Mouse (Mus musculus) small intestine, adult 2 months (tissue): ENCODE results near the gene Olfr694. TPM values are rescaled to one million over a fixed set of nuclear protein-coding genes. Genes with fewer than 3 reads are reported as not detected.

Source experiments
- H3K27ac ChIP-seq: fragments of 200-500 bp; 2 replicates; pipeline ENCODE4 v1.5.1; 2012; ENCODE audit warnings: low read depth, low read length, control low read depth, inconsistent platforms; ENCODE audit not compliant: insufficient read depth
- H3K27me3 ChIP-seq: fragments of 200-500 bp; 2 replicates; pipeline ENCODE4 v1.6.1; 2012; ENCODE audit warnings: mild to moderate bottlenecking, moderate library complexity, low read length, inconsistent platforms; ENCODE audit not compliant: control insufficient read depth, insufficient read depth
- H3K36me3 ChIP-seq: fragments of 200-500 bp; 2 replicates; pipeline ENCODE4 v1.6.1; 2012; ENCODE audit warnings: mild to moderate bottlenecking, low read length, control low read depth, inconsistent platforms; ENCODE audit not compliant: control insufficient read depth, insufficient read depth
- H3K4me1 ChIP-seq: fragments of 200-500 bp; 2 replicates; pipeline ENCODE4 v1.6.1; 2012; ENCODE audit warnings: low read length, inconsistent platforms, mixed read lengths; ENCODE audit not compliant: control insufficient read depth, insufficient read depth, insufficient read length
- H3K4me3 ChIP-seq: fragments of 200-500 bp; 2 replicates; pipeline ENCODE4 v1.5.1; 2012; ENCODE audit warnings: low read depth, mild to moderate bottlenecking, control low read depth, inconsistent platforms, low read length, moderate library complexity
- CTCF ChIP-seq: fragments of 200-500 bp; IDR thresholded peaks from 2 replicates; pipeline ENCODE4 v1.5.1; 2012; ENCODE audit warnings: low read depth, mild to moderate bottlenecking, control low read depth, inconsistent platforms, low read length, moderate library complexity, mixed read lengths; ENCODE audit not compliant: insufficient replicate concordance, insufficient read length; ENCODE audit errors: extremely low read depth
- POLR2A ChIP-seq: fragments of 200-500 bp; IDR thresholded peaks from 2 replicates; pipeline ENCODE4 v1.6.1; 2012; ENCODE audit warnings: low read depth, mild to moderate bottlenecking, control low read depth, inconsistent platforms, low read length, moderate library complexity
- WGBS: fragments of 180-500 bp; shearing (Covaris S2); methylation state at CpG from one replicate; pipeline ENCODE4 v1.1.7; 2018; 5-methylcytosine and 5-hydroxymethylcytosine counted together
- polyA plus RNA-seq: library from polyadenylated mRNA; depleted of rRNA; stranded (reverse); fragments of >200 nt; gene quantifications from 2 replicates; pipeline ENCODE4 v1.2.3, GENCODE M21; 2012; rRNA removed

The Olfr694 gene
- polyA plus RNA-seq, 1 experiment, result not detected

- 57% methylated on average over 1 of the region's 1 CpGs for WGBS
- H3K4me3 ChIP-seq, result no peak overlapping the region
- no peak overlapping the region for H3K27ac ChIP-seq
- H3K4me1 ChIP-seq, result no peaks in the 10 kb centered on the region
- H3K27me3 ChIP-seq, result no peaks in the 10 kb centered on the region
- H3K36me3 ChIP-seq, result no peaks in the 10 kb centered on the region
- TF ChIP-seq POLR2A, result no peak
- no peak for TF ChIP-seq CTCF
Observed at GRCm38 (mm10) chr7:106640839-106641238, 50.8 kb downstream of the Olfr694 start.

- Histone ChIP-seq H3K36me3 (no peaks in the 10 kb centered on the region), H3K27me3 (no peaks in the 10 kb centered on the region), H3K4me1 (no peaks in the 10 kb centered on the region), H3K27ac (no peak overlapping the region), H3K4me3 (no peak overlapping the region)
- WGBS, result 78% methylated on average over 4 of the region's 4 CpGs
- no peak for TF ChIP-seq CTCF
- no peak for TF ChIP-seq POLR2A
Observed at GRCm38 (mm10) chr7:106635560-106635959, 56.1 kb downstream of the Olfr694 start.

Other genes with a start within 250 kb of the Olfr694 start
- not detected in 2 replicates for gene Olfr693, start 11.2 kb downstream of the Olfr694 start, polyA plus RNA-seq
- not detected in 2 replicates for gene Olfr695, start 24.6 kb upstream of the Olfr694 start, polyA plus RNA-seq
- gene Olfr697, start 50.6 kb upstream of the Olfr694 start, polyA plus RNA-seq, result not detected in 2 replicates
- not detected in 2 replicates for gene Olfr698, start 63.6 kb upstream of the Olfr694 start, polyA plus RNA-seq
- gene Olfr699, start 101.4 kb upstream of the Olfr694 start, polyA plus RNA-seq, result not detected in 2 replicates
- not detected in 2 replicates for gene Olfr700, start 117.0 kb upstream of the Olfr694 start, polyA plus RNA-seq
- gene Olfr701, start 122.3 kb upstream of the Olfr694 start, polyA plus RNA-seq, result not detected in 2 replicates
- gene Olfr702, start 142.1 kb upstream of the Olfr694 start, polyA plus RNA-seq, result not detected in 2 replicates
- gene Olfr703, start 151.5 kb upstream of the Olfr694 start, polyA plus RNA-seq, result not detected in 2 replicates
- not detected in 2 replicates for gene Olfr704, start 171.4 kb upstream of the Olfr694 start, polyA plus RNA-seq
- not detected in 2 replicates for gene Olfr705, start 185.1 kb upstream of the Olfr694 start, polyA plus RNA-seq
- gene Olfr706, start 196.3 kb upstream of the Olfr694 start, polyA plus RNA-seq, result not detected in 2 replicates
- gene Olfr707, start 209.4 kb upstream of the Olfr694 start, polyA plus RNA-seq, result not detected in 2 replicates
- not detected in 2 replicates for gene Olfr1532-ps1, start 216.2 kb upstream of the Olfr694 start, polyA plus RNA-seq
- not detected in 2 replicates for gene Olfr709-ps1, start 240.4 kb upstream of the Olfr694 start, polyA plus RNA-seq